In genomic region chr5:122431221-122431620, GRCm38 (mm10) we compare ENCODE assay signal across 20 mouse cellular contexts. TPM values are rescaled to one million over a fixed set of nuclear protein-coding genes. Genes with fewer than 3 reads are reported as not detected.
DNase-seq lines count a peak whose midpoint lies in the region; ATAC-seq and TF ChIP-seq lines count a peak whose summit lies in the region.
"Had no signal": no experiment of that assay in that cellular context is flagged by ENCODE, and none has a peak within 500 bp of the region (broad histone marks: within the 10 kb centered on the region; RNA-seq: fewer than 3 reads in every experiment).

No protein-coding gene starts in this region.

- dilution Hi-C loops in CH12.LX (cut with MboI; ENCODE audit: extremely low pct_ligation_motif_present, extremely low pct_unique_long_range_greater_than_20kb, low sequenced_read_pairs): no loop called here

- H3K27ac ChIP-seq in CH12.LX (ENCODE audit: insufficient read depth, low read depth): peak overlapping the region; percentile 35; the same call in 1 of the 2 replicates
- H3K27ac ChIP-seq: embryonic facial prominence, embryonic 10.5 days; heart, embryonic 13.5 days; hindbrain, embryonic 15.5 days had no signal

- no peak overlapping the region for H3K4me3 ChIP-seq in CH12.LX (replicated peaks in 1 of 3; ENCODE audit: low read depth in 2 of 3, low read length in 2 of 3, poor library complexity in 1 of 3)
- H3K4me3 ChIP-seq: embryonic facial prominence, embryonic 10.5 days; erythroblast, embryonic 14.5 days; heart, embryonic 13.5 days; hindbrain, embryonic 15.5 days had no signal

- TF ChIP-seq RAD21 in CH12.LX (IDR thresholded peaks at IDR 0.05; ENCODE audit: low read depth, low read length): no peak

- peak; percentile 40 for ATAC-seq in activated CD4-positive, CD25-positive, alpha-beta regulatory T cell, adult 4 months
- ATAC-seq in inflammation-experienced regulatory T-cells, adult 6 months: peak; percentile 72
- ATAC-seq: forebrain, embryonic 16.5 days had no signal

- H3K4me1 ChIP-seq in CH12.LX (ENCODE audit: control insufficient read depth in 1 of 2, insufficient read depth in 2 of 2): peaks cover 0 to 5% of the 10 kb centered on the region in 2 experiments; a peak in 1 of 4 replicates
- H3K4me1 ChIP-seq: embryonic facial prominence, embryonic 10.5 days; heart, embryonic 13.5 days; hindbrain, embryonic 15.5 days had no signal

- intact Hi-C loops in gastrocnemius, postnatal 14 days (cut with DNase I; ENCODE audit: low total_unique reads): no loop called here

- no peak overlapping the region for H3K9ac ChIP-seq in CH12.LX (ENCODE audit: insufficient read depth, low read depth)
- H3K9ac ChIP-seq: heart, embryonic 13.5 days; hindbrain, embryonic 15.5 days had no signal

- peaks cover 67 to 92% of the 10 kb centered on the region in 2 experiments for H3K36me3 ChIP-seq in CH12.LX (replicated peaks in 1 of 2; ENCODE audit: control insufficient read depth in 1 of 2, insufficient read depth in 1 of 2, low read length in 1 of 2)

- no peaks in the 10 kb centered on the region for H3K27me3 ChIP-seq in CH12.LX (replicated peaks)
- H3K27me3 ChIP-seq: heart, embryonic 13.5 days; hindbrain, embryonic 15.5 days had no signal

- TF ChIP-seq EP300 in CH12.LX (IDR thresholded peaks at IDR 0.05; ENCODE audit: low read length): no peak; the same call in 1 of the 2 replicates

- no peaks in the 10 kb centered on the region for H3K9me3 ChIP-seq in CH12.LX (replicated peaks; ENCODE audit: low read length)
- H3K9me3 ChIP-seq: embryonic facial prominence, embryonic 10.5 days; heart, embryonic 13.5 days; hindbrain, embryonic 15.5 days had no signal

- no peak for TF ChIP-seq CTCF in CH12.LX (conservative IDR thresholded peaks at IDR 0.05 in 1 of 2, IDR thresholded peaks at IDR 0.05 in 1 of 2; ENCODE audit: low read depth in 2 of 2, low read length in 2 of 2)

- in situ Hi-C loops in CH12.LX (cut with MboI; ENCODE audit: low pct_ligation_motif_present, low pct_unique_long_range_greater_than_20kb, low sequenced_read_pairs): no loop called here

- no peak overlapping the region for H3K4me2 ChIP-seq in CH12.LX (ENCODE audit: insufficient read depth, low read depth, poor library complexity, severe bottlenecking)
- H3K4me2 ChIP-seq: heart, embryonic 13.5 days; hindbrain, embryonic 15.5 days had no signal

- no peak for TF ChIP-seq POLR2A in CH12.LX (IDR thresholded peaks at IDR 0.05; ENCODE audit: low read depth, low read length)

- peak; percentile 51 for DNase-seq in adrenal gland, adult 2 months
- DNase-seq in adrenal gland, postnatal 36 days: no peak
- DNase-seq in CH12.LX (ENCODE audit: extremely low read depth): peak; percentile 31
- DNase-seq in thymus, adult 18-20 months: no peak
- no peak for DNase-seq in gastrocnemius, postnatal 14 days
- no peak for DNase-seq in frontal cortex, adult 2 months (ENCODE audit: extremely low spot score in 1 of 2, low spot score in 1 of 2)
- DNase-seq: adrenal gland, postnatal 14 days; cerebellum, adult 2 months; cerebellum, postnatal 10 days; gastrocnemius, postnatal 36 days; heart, adult 11 months; heart, postnatal 36 days; kidney, adult 11 months had no signal

- no peaks in the 10 kb centered on the region; the same call in 1 of the 2 replicates for H3K79me2 ChIP-seq in CH12.LX (replicated peaks; ENCODE audit: control insufficient read depth, extremely low read depth, insufficient read depth, poor library complexity, severe bottlenecking)

TF ChIP-seq in CH12.LX, 34 proteins besides CTCF, POLR2A, EP300 and RAD21:
- TF ChIP-seq JUN (IDR thresholded peaks at IDR 0.05; ENCODE audit: insufficient read depth, low read depth, low read length) (0 out of 2 replicates have a peak, but pooled peaks have one; percentile 28), MXI1 (IDR thresholded peaks at IDR 0.05; ENCODE audit: low read depth, low read length) (no peak), JUND (conservative IDR thresholded peaks at IDR 0.05; ENCODE audit: low read depth, low read length) (peak; percentile 70)

RNA-seq across cellular contexts. Expression of gene Anapc7, which starts 9.7 kb away (rescaled TPM):
- 10 to 100 TPM; 42.0 to 46.8 TPM for total RNA-seq in adrenal gland, adult 2 months (2021)
- 41.5 and 42.8 TPM in 2 replicates for polyA plus RNA-seq in adrenal gland, adult 2 months (2012; rRNA removed)
- total RNA-seq in adrenal gland, postnatal 36 days (2021): 10 to 100 TPM; 44.2 to 52.2 TPM
- total RNA-seq in CH12.LX (2012; rRNA removed) (36.6 and 39.4 TPM in 2 replicates), CH12.LX (2014; rRNA removed) (21.3 and 21.9 TPM in 2 replicates)
- 43.3 and 45.4 TPM in 2 replicates for polyA plus RNA-seq in CH12.LX (2012; ENCODE audit: insufficient read length, low read depth)
- 10 to 100 TPM; 13.4 to 23.7 TPM for polyA plus RNA-seq in activated CD4-positive, CD25-positive, alpha-beta regulatory T cell, adult 4 months (2017; shearing (Covaris generic))
- 10 to 100 TPM; 12.5 to 18.2 (median 16.3) TPM for polyA plus RNA-seq in inflammation-experienced regulatory T-cells, adult 6 months (2017; shearing (Covaris generic))
- total RNA-seq in gastrocnemius, postnatal 14 days (2021): 10 to 100 TPM; 16.6 to 18.1 TPM
- polyA plus RNA-seq in frontal cortex, adult 2 months (2012; rRNA removed): 33.3 and 40.7 TPM in 2 replicates

RNA-seq across cellular contexts. Expression of gene Arpc3, which starts 39.5 kb away (rescaled TPM):
- 100 to 1,000 TPM; 250 to 287 TPM for total RNA-seq in adrenal gland, adult 2 months (2021)
- 103 and 112 TPM in 2 replicates for polyA plus RNA-seq in adrenal gland, adult 2 months (2012; rRNA removed)
- total RNA-seq in adrenal gland, postnatal 36 days (2021): 100 to 1,000 TPM; 223 to 328 TPM
- total RNA-seq in CH12.LX (2012; rRNA removed) (297 and 315 TPM in 2 replicates), CH12.LX (2014; rRNA removed) (425 and 543 TPM in 2 replicates)
- 256 TPM in 2 replicates for polyA plus RNA-seq in CH12.LX (2012; ENCODE audit: insufficient read length, low read depth)
- 100 to 1,000 TPM; 443 to 614 TPM for polyA plus RNA-seq in activated CD4-positive, CD25-positive, alpha-beta regulatory T cell, adult 4 months (2017; shearing (Covaris generic))
- polyA plus RNA-seq in inflammation-experienced regulatory T-cells, adult 6 months (2017; shearing (Covaris generic)): 100 to 1,000 TPM; 331 to 710 (median 523) TPM
- 10 to 100 TPM; 68.8 to 72.9 TPM for total RNA-seq in gastrocnemius, postnatal 14 days (2021)
- polyA plus RNA-seq in frontal cortex, adult 2 months (2012; rRNA removed): 257 and 268 TPM in 2 replicates

RNA-seq across cellular contexts. Expression of gene Fam216a, which starts 59.1 kb away (rescaled TPM):
- total RNA-seq in adrenal gland, adult 2 months (2021): 10 to 100 TPM; 24.2 to 38.5 TPM
- polyA plus RNA-seq in adrenal gland, adult 2 months (2012; rRNA removed): 24.7 and 27.4 TPM in 2 replicates
- 10 to 100 TPM; 30.2 to 38.9 TPM for total RNA-seq in adrenal gland, postnatal 36 days (2021)
- total RNA-seq in CH12.LX (2012; rRNA removed) (37.2 and 38.2 TPM in 2 replicates), CH12.LX (2014; rRNA removed) (50.2 and 55.8 TPM in 2 replicates)
- 41.4 and 41.5 TPM in 2 replicates for polyA plus RNA-seq in CH12.LX (2012; ENCODE audit: insufficient read length, low read depth)
- polyA plus RNA-seq in activated CD4-positive, CD25-positive, alpha-beta regulatory T cell, adult 4 months (2017; shearing (Covaris generic)): 1 to 10 TPM; 9.3 to 9.9 TPM
- polyA plus RNA-seq in inflammation-experienced regulatory T-cells, adult 6 months (2017; shearing (Covaris generic)): 1 to 10 TPM; 7.3 to 9.4 (median 7.9) TPM
- total RNA-seq in gastrocnemius, postnatal 14 days (2021): 1 to 10 TPM; 7.6 to 7.8 TPM
- 102 TPM in 2 replicates for polyA plus RNA-seq in frontal cortex, adult 2 months (2012; rRNA removed)

RNA-seq across cellular contexts. Expression of gene Gpn3, which starts 59.5 kb away (rescaled TPM):
- total RNA-seq in adrenal gland, adult 2 months (2021): 10 to 100 TPM; 24.6 to 32.6 TPM
- polyA plus RNA-seq in adrenal gland, adult 2 months (2012; rRNA removed): 48.0 and 62.7 TPM in 2 replicates
- 10 to 100 TPM; 34.8 to 36.0 TPM for total RNA-seq in adrenal gland, postnatal 36 days (2021)
- 61.4 and 66.8 TPM in 2 replicates for total RNA-seq in CH12.LX (2012; rRNA removed)
- 96.1 and 97.1 TPM in 2 replicates for total RNA-seq in CH12.LX (2014; rRNA removed)
- 65.9 and 74.6 TPM in 2 replicates for polyA plus RNA-seq in CH12.LX (2012; ENCODE audit: insufficient read length, low read depth)
- polyA plus RNA-seq in activated CD4-positive, CD25-positive, alpha-beta regulatory T cell, adult 4 months (2017; shearing (Covaris generic)): 10 to 100 TPM; 46.7 to 63.3 TPM
- polyA plus RNA-seq in inflammation-experienced regulatory T-cells, adult 6 months (2017; shearing (Covaris generic)): 10 to 100 TPM; 42.4 to 69.7 (median 60.2) TPM
- 10 to 100 TPM; 20.0 to 26.6 TPM for total RNA-seq in gastrocnemius, postnatal 14 days (2021)
- polyA plus RNA-seq in frontal cortex, adult 2 months (2012; rRNA removed): 30.4 and 33.0 TPM in 2 replicates

Comparison
In these comparisons a context has a peak if more than half of its experiments do, and no peak if none do; other contexts are left out.
1. DNase-seq: peak in adrenal gland, adult 2 months (single experiment) and CH12.LX (single experiment); none in adrenal gland, postnatal 36 days (0 of 2), thymus, adult 18-20 months (0 of 2), gastrocnemius, postnatal 14 days (single experiment) and frontal cortex, adult 2 months (0 of 2).